Mouse (Mus musculus) embryonic fibroblast, embryonic 13.5 days (primary cell): ENCODE measurements around the gene Bbc3. TPM values are rescaled to one million over a fixed set of nuclear protein-coding genes. Genes with fewer than 3 reads are reported as not detected.

Source experiments
- H3K27ac ChIP-seq: 2 replicates; pipeline ENCODE4 v1.5.1; 2012; ENCODE audit warnings: low read length, control low read depth, inconsistent platforms; ENCODE audit not compliant: insufficient read depth
- H3K4me1 ChIP-seq: 2 replicates; pipeline ENCODE4 v1.6.1; 2011; ENCODE audit warnings: low read length; ENCODE audit not compliant: control insufficient read depth, insufficient read depth
- H3K4me3 ChIP-seq: 2 replicates; pipeline ENCODE4 v1.5.1; 2011; ENCODE audit warnings: mild to moderate bottlenecking, control low read depth, low read length; ENCODE audit not compliant: insufficient read depth
- CTCF ChIP-seq: IDR thresholded peaks from 2 replicates; pipeline ENCODE4 v1.5.1; 2011; ENCODE audit warnings: mild to moderate bottlenecking, control low read depth, low read length, moderate library complexity, borderline replicate concordance; ENCODE audit not compliant: insufficient read depth
- POLR2A ChIP-seq: IDR thresholded peaks from 2 replicates; pipeline ENCODE4 v1.6.1; 2011; ENCODE audit warnings: low read depth, mild to moderate bottlenecking, control low read depth, low read length, moderate library complexity
- polyA plus RNA-seq: library from polyadenylated mRNA; stranded (reverse); fragments of >200 nt; gene quantifications from 2 replicates; pipeline ENCODE4 v1.2.4, GENCODE M21; 2011; ENCODE audit warnings: low read depth; ENCODE audit not compliant: missing spikeins, insufficient read length

Gene Bbc3
- polyA plus RNA-seq, 1 experiment = 15.8 TPM

- no peak overlapping the region for H3K27ac ChIP-seq
- no peak overlapping the region for H3K4me3 ChIP-seq
These were observed 37.1 kb downstream of the Bbc3 start for GRCm38 (mm10) chr7:16345297-16345696.

GRCm38 (mm10) chr7:16349999-16350398, 41.8 kb downstream of the Bbc3 start:
- H3K4me3 ChIP-seq = no peak overlapping the region
- H3K4me1 ChIP-seq = no peaks in the 10 kb centered on the region
- no peak overlapping the region for H3K27ac ChIP-seq
- no peak for TF ChIP-seq CTCF
- TF ChIP-seq POLR2A = no peak

More at GRCm38 (mm10) chr7:16345297-16345696, 37.1 kb downstream of the Bbc3 start:
- 0 out of 2 replicates have a peak, but pooled peaks cover 3% of the 10 kb centered on the region for H3K4me1 ChIP-seq
- TF ChIP-seq CTCF = no peak

- Histone ChIP-seq H3K27ac (no peak overlapping the region), H3K4me1 (no peaks in the 10 kb centered on the region), H3K4me3 (no peak overlapping the region)
- TF ChIP-seq CTCF (no peak), POLR2A (no peak)
These were observed 47.8 kb downstream of the Bbc3 start for GRCm38 (mm10) chr7:16355854-16356594.

GRCm38 (mm10) chr7:16357602-16358001, 49.4 kb downstream of the Bbc3 start:
- Histone ChIP-seq H3K4me1 (no peaks in the 10 kb centered on the region), H3K4me3 (no peak overlapping the region), H3K27ac (peak overlapping the region; percentile 85)
- TF ChIP-seq CTCF = no peak
- no peak for TF ChIP-seq POLR2A

GRCm38 (mm10) chr7:16364319-16364718, 56.1 kb downstream of the Bbc3 start:
- H3K4me3 ChIP-seq = no peak overlapping the region
- peaks cover 11% of the 10 kb centered on the region for H3K4me1 ChIP-seq
- no peak for TF ChIP-seq CTCF
- no peak for TF ChIP-seq POLR2A
- no peak overlapping the region for H3K27ac ChIP-seq

- H3K27ac ChIP-seq = no peak overlapping the region
- TF ChIP-seq CTCF (no peak), POLR2A (no peak)
- peaks cover 11% of the 10 kb centered on the region for H3K4me1 ChIP-seq
- H3K4me3 ChIP-seq = no peak overlapping the region
These were observed 56.8 kb downstream of the Bbc3 start for GRCm38 (mm10) chr7:16364901-16365500.

GRCm38 (mm10) chr7:16366133-16366646, 58.0 kb downstream of the Bbc3 start:
- H3K27ac ChIP-seq = peak overlapping the region; percentile 27; the same call in 1 of the 2 replicates
- no peak overlapping the region for H3K4me3 ChIP-seq
- no peak for TF ChIP-seq POLR2A
- TF ChIP-seq CTCF = no peak
- peaks cover 11% of the 10 kb centered on the region for H3K4me1 ChIP-seq

- peak overlapping the region; percentile 47 for H3K27ac ChIP-seq
- TF ChIP-seq CTCF (no peak), POLR2A (no peak)
These were observed 58.5 kb downstream of the Bbc3 start for GRCm38 (mm10) chr7:16366669-16367068.

More at GRCm38 (mm10) chr7:16366669-16367068, 58.5 kb downstream of the Bbc3 start:
- Histone ChIP-seq H3K4me3 (no peak overlapping the region), H3K4me1 (peaks cover 11% of the 10 kb centered on the region)

Other genes with a start within 250 kb of the Bbc3 start
- gene Zfp541, start 246.6 kb upstream of the Bbc3 start, polyA plus RNA-seq = not detected in 2 replicates
- 150 and 185 TPM in 2 replicates for gene Napa, start 209.9 kb upstream of the Bbc3 start, polyA plus RNA-seq
- 13.9 TPM in 2 replicates for gene Kptn, start 188.5 kb upstream of the Bbc3 start, polyA plus RNA-seq
- 0.35 TPM in 1 of 2 replicates, not detected in the other for gene Slc8a2, start 178.6 kb upstream of the Bbc3 start, polyA plus RNA-seq
- 22.4 and 23.8 TPM in 2 replicates for gene Meis3, start 133.3 kb upstream of the Bbc3 start, polyA plus RNA-seq
- gene Dhx34, start 86.4 kb upstream of the Bbc3 start, polyA plus RNA-seq = 6.6 and 8.4 TPM in 2 replicates
- 0.19 TPM in 1 of 2 replicates, not detected in the other for gene C5ar2, start 64.2 kb upstream of the Bbc3 start, polyA plus RNA-seq
- gene C5ar1, start 48.9 kb upstream of the Bbc3 start, polyA plus RNA-seq = 0.60 and 5.3 TPM in 2 replicates
- gene Inafm1, start 34.8 kb upstream of the Bbc3 start, polyA plus RNA-seq = 11.1 and 11.6 TPM in 2 replicates
- gene Ccdc9, start 21.6 kb upstream of the Bbc3 start, polyA plus RNA-seq = 66.0 and 70.9 TPM in 2 replicates
- gene Sae1, start 79.4 kb downstream of the Bbc3 start, polyA plus RNA-seq = 125 and 133 TPM in 2 replicates
- 27.0 and 29.4 TPM in 2 replicates for gene Zc3h4, start 92.5 kb downstream of the Bbc3 start, polyA plus RNA-seq
- gene Tmem160, start 144.4 kb downstream of the Bbc3 start, polyA plus RNA-seq = 19.0 and 27.7 TPM in 2 replicates
- gene Npas1, start 169.3 kb downstream of the Bbc3 start, polyA plus RNA-seq = not detected in 2 replicates